Mouse (Mus musculus) testis, postnatal 14 days (tissue): Measurements from ENCODE around the gene Gpr108.
A peak's percentile ranks its signal among the peaks of the same experiment; 100 is the strongest.
"Not testable (repeated sequence)": the region's sequence is repeated elsewhere in the genome, so short reads cannot be mapped to it uniquely, and the experiment has no call there.

ENCODE experiments used
- DNase-seq: peaks from one replicate; pipeline ENCODE4 v3.0.0; 2021; ENCODE audit warnings: low spot score

The Gpr108 gene

DNA sequence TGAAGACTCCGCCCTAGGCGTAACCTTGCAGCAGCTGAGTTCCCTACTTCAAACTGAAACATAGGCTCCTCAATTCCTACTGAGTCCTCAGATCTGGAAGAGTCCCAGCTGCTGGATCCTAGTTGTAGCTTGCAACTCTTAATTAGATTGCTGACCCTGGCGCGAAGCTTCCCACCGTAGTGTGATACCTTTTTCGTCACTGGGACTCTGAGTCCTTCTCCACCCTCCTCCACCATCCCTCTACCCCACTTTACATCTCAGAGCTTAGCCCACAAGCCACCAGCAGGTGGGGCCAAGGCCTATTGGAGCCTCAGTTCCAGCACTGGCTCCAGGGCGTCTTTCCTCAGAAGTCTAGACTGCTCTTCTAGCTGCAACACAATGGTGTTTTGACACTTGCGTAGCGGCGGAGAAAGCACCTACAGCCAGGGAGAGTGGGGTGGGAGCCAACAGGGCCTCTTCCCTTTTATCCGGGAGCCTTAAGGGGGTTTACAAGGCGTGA is at the start of gene Gpr108:
TSS of gene Gpr108 (minus strand) at position 246 of the 499 bp plus-strand sequence.
- DNase-seq: peak; percentile 78

DNA sequence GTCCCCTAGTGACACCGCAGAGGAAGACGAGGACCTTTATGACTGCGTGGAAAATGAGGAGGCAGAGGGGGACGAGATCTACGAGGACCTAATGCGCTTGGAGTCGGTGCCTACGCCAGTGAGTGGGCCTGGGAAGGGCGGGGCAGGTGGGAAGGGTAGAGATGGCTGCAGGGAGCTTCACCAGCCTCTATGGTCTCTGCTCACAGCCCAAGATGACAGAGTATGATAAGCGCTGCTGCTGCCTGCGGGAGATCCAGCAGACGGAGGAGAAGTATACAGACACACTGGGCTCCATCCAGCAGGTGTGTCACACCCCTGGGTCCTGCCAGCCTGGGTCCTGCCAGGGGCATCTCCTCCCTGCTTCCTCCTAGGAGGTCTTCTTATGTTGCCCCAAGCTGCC is 48.8 kb upstream of the Gpr108 start:
- no peak for DNase-seq

DNA sequence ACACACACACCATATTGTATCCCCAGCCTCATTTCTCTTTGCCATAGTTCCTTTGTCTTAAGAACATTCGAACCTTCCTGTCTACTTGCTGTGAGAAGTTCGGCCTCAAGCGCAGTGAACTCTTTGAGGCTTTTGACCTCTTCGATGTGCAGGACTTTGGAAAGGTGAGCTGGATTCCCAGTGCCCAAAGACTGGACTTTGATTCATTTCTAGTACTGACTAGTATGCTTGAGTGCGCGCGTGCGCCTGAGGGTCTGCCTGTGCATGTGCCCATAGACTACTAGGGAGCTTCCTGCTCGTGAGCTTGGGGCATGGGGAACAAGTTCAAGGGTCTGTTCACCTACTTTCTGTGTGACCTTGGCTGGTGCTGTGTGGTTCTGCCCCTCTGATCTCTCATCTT is 47.7 kb upstream of the Gpr108 start:
- no peak for DNase-seq

DNA sequence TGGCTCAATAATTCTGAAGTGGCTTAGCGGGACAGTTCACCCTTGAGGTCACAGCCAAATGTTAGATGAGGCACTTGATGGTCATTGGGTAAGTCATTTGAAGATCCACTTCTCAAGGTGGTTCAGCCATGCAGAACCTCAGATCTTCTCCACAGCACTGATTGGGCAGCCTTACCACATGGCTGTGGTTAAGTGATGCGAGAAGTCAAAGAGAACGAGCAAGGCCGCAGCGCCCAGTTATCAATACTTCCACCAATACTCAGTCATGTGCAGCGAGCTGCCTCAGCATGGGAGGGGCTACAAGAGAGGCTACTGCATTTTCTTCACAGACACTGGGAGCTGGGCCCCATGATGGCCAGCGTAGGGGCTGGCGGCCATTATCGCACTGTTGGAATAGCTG is 44.7 kb upstream of the Gpr108 start:
- DNase-seq: no peak

DNA sequence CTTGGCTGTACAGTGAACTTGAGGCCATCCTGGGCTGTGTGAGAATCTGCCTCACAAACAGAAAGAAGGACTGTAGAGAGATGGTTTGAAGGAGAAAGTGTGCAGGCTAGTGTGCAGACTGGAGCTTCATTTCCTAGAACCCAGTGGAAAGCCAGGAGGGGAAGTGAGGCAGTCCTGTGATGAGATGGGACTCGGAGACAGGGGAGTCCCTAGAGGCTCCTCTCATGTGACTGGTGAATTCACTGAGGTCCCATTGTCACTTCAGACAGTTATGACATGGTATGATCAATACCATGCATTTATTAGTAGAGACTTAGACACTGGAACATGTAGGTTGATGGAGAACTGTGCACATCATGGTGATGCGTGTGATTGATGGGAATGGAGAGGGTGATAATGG is 44.1 kb upstream of the Gpr108 start:
- no peak for DNase-seq

DNA sequence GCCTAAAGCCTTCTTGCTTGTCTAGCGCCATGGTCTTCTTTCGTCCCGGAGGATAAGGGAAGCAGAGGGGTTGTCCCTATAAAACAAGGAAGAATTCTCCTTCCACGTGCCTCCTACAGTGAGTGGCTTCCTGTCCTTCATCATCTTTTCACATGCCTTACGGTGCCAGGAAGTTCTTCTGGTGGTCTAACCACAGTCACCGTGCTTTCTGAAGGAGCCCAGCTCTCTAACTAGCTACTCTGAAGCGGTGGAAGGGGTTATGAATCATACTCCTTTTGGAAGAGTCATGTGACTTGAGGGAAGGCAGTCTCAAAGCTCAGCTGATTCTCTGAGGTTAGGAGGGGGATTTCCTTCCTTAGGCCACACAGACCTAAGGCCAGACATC is 42.4 kb upstream of the Gpr108 start:
- DNase-seq: no peak

DNA sequence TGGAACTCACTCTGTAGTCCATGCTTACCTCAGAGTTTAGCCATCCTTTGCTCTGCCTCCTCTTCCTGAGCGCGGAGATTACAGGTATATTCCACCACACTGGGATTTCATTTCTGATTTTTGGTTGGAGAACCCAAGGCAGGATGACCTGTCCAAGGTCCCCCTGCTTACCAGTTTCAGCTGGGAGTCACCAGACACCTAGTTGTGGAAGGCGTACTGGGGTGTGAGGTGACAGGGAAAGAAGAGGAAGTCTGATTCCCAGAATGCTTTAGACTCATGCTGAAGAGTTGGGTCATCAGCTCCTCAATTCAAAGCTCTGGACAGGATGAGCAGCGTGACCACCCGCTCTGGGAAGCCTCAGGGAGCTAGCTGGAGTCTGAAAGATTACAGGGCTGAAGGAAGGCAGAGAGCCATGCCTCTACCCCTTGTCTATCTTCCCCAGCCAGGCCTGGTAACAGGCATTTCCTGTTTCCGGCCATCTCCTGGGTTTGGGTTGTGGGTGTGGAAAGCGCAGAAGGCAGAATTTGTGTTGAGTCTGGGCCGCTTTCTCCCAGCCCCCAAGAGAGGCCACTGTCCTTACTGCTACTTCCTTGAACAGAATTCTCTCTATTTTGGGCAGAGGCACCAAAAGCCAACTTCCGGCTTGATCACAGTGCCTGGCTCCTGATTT is 41.9 kb upstream of the Gpr108 start:
- no peak for DNase-seq

DNA sequence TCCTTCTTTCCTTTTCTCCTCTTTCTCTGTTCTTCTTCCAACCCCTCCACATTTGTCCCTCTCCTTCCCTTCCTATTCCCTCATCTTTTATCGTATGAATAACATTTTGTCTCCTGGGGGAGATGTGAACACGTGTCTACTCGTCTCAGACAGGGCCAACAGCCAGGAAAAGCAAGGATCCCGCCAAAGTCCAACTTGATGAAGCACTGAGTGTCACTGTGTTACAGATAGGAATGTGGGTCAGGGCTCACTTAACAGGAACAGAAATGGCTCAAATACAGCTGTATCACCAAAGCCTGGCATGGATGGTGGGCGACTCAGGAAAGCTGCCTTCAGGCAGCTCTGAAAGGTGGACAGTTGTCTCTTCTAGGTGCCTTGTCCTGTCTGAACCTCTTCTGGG is 41.0 kb upstream of the Gpr108 start:
- DNase-seq: no peak

DNA sequence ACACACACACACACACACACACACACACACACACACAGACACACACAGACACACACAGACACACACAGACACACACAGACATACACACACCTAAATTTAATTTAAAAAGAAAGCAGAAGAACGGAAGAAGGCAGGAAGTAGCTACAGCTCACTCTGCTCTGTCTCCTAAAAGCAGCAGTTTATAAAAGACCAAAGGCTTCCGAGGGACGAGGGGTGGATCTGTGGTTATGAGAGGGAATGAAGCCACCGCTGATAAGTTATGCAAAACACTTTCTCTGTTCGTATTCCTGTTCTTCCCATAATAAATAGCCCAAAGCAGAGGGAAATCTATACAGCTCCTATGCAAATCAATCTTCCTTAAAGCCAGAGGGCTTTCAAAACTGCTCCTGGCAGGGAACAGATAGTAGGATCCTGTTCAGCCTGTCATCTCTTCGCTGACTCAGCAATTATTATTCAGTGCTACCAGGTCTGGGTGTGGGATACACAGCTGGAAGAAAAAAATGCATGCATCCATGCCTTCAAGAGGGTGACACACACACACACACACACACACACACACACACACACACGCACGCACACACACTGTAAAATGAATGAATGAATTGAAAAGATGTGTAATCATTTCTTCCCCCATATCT is 38.6 kb upstream of the Gpr108 start:
- DNase-seq: no peak

DNA sequence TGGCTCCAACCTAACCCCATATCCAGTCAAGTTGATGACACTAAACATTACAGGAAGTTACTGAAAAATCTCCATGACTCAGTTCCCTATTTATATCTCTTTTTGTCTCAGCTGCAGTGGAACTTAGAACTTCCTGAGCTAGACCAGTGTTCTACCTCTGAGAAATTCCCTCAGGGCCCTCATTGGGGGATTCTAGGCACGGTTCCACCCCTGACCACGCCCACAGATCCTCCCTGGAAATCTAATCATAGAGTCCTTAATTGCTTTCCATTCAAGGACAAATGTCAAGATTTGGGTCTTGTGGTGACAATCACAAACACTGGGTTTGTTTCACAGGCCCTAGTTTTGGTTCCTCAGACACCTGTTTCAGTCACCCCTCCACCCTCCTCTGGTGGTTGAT is 36.8 kb upstream of the Gpr108 start:
- no peak for DNase-seq

DNA sequence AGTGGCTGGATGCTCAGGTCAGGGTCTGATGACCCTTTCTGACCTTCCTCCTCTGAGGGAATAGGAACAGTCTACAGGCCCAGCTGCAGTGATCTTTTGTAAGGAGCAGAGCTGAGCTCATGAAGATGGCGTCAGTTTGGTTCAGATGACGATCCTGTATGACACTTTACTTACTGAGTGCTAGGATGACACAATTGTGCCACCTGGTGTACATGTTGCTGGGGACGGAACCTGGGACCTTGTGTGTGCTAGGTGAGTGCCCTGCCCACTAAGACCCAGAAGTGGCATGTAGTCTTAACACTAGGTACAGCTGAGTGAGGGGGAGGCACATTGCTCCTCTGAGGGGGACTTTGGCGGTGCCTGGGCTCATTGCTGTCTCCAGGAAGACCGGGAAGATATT is 35.7 kb upstream of the Gpr108 start:
- no peak for DNase-seq

DNA sequence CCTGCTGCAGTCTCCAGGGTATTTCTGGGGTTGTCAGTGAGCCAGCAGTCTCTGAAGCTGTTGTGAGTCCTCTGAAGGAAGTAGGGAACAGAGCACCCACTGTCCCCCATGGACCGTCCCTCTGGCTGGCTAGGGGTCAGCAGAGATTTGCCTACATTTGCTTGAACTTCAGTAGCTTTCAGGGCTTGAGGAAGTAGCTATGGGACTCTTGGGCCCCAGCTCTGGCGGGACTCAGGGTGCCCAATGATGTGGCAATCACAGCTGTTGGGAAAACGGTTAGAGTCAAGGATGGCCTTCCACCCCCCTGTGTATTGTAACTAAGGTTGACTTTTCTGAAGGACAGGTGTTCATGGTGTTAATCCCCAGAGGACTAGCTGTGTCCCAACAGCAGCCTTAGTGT is 32.2 kb upstream of the Gpr108 start:
- no peak for DNase-seq

DNA sequence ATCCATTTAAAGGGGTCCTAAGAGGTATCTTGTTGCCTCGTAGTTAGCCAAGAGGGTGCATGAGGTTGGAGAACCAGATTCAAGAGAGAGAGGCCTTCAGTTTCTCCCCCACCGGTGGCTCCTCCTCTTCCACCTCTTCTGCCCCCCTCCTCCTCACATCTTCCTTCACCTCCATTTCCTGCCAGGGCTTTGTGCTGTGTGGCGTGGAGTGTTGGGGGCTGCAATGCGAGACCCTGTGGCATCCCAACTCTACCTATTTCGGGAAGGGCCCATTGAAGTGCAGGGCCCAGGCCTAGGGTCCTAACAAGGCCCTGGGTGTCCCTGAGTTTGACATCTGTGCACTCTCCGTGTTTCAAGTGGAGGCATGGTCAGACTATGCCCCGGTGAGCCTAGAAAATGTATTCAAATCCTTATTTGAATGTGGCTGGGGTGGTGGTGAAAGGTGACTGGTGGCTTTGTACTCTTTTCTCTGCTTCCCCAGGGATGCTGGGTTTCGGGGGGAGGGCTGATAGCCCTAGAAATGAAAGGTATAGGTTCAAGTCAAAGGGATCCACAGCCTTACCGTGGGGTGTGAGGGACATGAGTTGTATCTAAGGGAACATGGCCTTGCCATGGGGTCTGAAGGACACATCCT is 31.5 kb upstream of the Gpr108 start:
- no peak for DNase-seq

DNA sequence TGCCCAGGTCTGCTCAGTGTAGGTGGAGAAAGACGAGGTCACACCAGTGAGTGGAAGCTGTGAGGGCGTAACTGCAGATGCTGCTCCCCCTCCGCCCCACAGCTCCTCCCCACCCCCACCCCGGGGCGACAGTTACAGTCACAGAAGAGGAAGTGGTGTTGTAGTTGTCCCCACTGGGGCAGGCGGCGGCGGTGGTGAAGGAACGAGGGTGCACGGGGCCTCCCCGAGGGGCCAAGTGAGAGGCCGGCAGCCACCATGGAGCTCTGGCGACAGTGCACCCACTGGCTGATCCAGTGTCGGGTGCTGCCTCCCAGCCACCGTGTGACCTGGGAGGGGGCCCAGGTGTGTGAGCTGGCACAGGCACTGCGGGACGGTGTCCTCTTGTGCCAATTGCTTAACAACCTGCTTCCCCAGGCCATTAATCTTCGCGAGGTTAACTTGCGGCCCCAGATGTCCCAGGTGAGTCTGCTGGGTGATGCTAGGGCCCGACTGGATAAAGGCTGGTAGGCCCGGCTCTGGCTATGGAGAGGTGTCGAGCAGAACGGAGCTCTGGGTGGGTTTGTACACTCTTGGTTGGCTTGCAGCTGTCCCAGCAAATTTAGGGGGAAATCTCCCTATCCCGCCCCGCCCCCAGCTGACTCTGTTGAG is 30.8 kb upstream of the Gpr108 start, which contains the start of gene Vav1:
TSS of gene Vav1 (plus strand) at position 158 of the 648 bp plus-strand sequence.
- no peak for DNase-seq

DNA sequence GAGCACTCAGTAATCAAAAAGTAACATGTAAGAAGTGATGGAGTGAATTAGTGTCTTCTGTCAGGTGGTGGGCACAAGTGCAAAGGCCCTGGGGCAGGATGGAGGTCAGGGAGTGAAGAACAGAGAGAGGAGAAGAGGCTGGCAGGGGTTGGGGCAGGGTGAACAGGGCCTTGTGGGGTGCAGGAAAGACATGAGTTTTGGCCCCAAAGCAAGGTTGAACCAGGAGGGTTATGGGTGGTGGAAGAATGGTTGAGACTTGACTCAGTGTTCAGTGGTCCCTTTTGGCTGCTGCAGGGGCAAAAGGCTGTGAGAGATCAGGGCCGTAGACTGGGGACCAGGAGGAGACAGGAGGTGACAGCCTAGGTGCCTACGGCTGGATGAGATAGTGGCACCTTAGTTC is 30.3 kb upstream of the Gpr108 start:
- no peak for DNase-seq

DNA sequence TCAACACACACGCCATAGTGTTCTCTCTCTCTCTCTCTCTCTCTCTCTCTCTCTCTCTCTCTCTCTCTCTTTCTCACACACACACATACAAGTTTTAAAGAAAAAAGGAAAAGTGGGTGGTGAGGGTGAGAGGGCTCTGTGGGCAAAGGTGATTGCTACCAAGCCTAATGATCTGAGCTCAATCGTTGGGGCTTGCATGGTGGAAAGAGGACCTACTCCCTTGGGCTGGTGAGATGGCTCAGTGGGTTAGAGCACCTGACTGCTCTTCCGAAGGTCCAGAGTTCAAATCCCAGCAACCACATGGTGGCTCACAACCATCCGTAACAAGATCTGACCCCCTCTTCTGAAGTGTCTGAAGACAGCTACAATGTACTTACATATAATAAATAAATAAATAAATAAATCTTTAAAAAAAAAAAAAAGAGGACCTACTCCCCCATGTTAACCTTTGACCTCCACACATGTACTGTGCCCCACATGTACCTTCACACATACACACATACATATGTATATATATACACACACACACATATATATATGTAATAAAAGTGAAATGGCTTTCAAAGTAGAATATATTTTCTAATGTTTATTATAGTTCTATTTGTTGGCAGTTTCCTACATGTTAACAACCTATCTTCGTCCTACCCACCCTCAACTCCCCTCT is 29.5 kb upstream of the Gpr108 start:
- DNase-seq: not testable (repeated sequence)

DNA sequence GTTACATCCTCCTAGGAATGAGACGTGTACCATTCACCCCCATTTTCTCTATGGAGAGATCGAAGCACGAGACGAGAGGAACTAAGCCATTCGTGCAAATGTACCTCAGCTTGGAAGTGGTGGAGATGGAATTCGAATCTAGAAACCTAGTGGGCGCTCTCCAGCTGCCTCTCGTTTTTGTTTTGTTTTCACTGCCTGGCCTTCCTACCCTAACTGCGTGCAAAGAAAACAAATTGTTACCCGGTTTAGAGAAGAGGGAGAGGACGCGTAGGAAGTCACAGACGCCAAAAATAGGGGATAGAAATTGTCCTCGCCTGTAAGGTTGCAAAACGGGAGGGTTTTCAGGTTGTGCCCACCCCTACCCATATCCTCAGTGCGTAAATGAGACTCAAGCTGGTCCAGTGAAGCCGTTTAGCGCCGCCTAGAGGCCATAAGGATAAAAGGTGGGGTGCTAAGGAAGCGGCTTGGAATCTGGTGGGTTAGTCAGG is 28.4 kb upstream of the Gpr108 start:
- DNase-seq: peak; percentile 54

DNA sequence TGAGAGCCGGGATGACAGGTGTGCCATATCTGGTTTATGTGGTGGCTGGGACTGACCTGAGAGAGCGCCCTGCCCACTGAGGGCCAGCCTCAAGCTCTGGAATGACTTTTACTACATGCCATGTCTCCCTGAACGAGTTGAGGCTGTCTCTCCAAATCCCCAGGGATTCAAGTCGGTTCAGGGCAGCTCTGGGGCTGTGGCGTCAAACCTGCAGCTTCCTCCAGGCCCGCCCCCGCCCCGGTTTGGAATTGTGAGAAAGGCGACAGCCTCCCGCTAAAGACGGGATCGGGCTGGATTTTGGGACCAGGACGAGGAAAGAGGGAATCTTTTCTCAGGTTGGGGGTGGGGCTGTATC is 27.7 kb upstream of the Gpr108 start:
- DNase-seq: no peak

DNA sequence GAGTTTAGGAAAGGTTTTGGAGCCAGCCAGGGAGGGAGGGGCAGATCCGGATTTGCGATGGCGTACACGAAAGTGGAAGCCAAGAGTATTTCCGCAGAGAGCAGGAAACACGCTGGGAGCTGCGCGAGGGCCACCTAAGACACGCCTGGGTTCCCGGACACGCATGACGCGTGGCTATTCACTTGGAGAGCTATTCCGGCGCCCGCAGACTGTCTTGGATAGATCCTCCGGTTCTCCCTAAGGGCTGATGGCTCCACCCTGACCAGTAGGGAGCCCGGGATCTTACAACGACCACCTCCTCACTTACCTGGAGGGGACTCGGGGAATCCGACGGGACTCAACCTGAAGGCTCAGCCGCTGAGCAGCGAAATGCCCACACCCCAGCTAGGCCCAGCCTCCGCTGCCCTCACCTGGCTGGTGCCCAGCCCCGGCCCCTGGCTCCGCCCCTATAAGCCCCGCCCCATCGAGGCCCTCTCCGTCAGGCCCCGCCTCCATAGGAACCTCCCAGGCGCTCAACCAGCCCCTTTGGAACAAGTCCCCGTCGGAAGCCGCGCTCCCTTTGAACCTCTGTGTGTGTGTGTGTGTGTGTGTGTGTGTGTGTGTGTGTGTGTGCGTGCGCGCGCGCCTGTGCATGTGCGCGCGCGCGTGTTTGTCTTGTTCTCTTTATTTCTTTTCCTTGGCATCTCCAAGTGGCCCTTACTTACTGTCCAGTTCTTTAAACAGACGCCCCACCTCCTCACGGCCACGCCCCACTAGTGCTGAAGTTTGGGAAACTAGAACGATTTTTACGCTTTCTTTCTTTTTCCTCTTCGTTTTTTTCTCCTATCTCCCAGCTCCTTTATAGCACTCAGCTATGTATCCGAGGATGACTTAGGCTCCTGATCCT is 27.1 kb upstream of the Gpr108 start:
- peak; percentile 76 for DNase-seq

DNA sequence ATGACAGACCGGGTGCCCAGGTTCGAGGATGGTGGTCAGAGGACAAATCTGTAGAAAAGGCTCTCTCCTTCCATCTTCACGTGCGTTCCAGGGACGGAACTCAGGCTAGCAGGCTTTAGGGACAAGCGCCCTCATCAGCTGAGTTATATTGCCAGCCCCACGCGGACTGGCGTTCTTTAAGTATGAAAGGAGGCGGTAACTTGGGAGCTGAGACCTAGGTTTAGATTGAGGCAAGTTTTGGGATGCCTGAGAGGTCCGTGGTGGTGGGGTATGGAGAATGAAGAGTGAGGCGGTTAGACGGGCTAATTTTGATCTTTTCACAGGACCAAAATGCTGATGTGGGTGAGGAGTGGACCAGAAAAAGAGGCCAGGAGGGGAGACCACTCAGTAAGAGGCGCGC is 26.4 kb upstream of the Gpr108 start:
- no peak for DNase-seq

DNA sequence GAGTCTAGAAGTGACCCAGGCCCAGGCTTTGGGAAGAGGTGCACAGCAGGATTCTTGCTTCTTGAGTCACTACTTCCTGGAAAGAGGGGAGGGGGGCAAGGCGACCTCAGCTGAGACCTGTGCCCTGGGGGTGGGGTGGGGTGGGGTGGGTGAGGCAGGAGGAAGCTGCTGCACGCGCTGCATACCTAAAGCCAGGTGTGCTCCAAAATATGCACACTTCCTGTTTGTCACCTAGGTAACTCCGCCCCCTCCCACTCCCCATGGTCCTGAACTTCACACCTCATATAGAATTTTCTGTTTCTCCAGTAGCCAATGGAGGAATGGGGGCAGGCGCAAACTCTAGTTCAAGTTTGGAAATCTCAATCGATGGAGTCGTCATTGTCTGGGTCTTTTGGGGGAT is 25.6 kb upstream of the Gpr108 start:
- no peak for DNase-seq
